Mouse (Mus musculus) kidney, adult 2 months (tissue): ENCODE results near the gene Nom1.

ENCODE experiments used
- CTCF ChIP-seq: fragments of 200-500 bp; conservative IDR thresholded peaks from 2 replicates; pipeline ENCODE4 v1.5.1; 2011; ENCODE audit warnings: low read depth, mild to moderate bottlenecking, control low read depth, low read length, moderate library complexity, mixed read lengths; ENCODE audit not compliant: insufficient read depth, insufficient read length
- POLR2A ChIP-seq: fragments of 200-500 bp; IDR thresholded peaks from one replicate; pipeline ENCODE4 v1.6.1; 2011; ENCODE audit warnings: low read depth, low read length, control low read depth

DNA sequence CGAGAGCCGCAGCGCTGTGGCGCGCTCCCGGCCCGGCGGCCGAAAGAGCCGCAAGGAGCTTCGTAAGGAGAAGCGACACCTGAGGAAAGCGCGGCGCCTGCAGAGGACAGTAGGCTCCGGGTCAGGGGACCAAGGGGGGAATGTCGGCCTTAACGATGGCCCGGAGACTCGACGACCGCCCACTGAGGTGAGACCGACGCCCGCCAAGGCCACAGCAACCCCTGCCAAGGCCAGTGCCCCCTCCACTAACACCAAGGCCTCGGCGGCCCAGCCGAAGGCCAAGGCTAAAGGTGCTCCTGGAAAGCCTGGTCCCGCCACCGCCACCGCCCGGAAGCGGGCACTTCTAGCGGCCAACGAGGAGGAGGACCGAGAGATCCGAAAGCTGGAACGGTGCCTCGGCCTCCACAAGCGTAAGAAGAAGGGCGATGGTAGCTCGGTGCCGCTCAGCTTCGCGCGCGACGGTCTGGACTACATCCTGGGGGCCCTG, 451 bp downstream of the Nom1 start:
- TF ChIP-seq POLR2A (no peak), CTCF (no peak)
